Mouse (Mus musculus) lung, postnatal 0 days (tissue): ENCODE results near the gene Zfp78. TPM values are rescaled to one million over a fixed set of nuclear protein-coding genes. Genes with fewer than 3 reads are reported as not detected.

ENCODE experiments used
- ATAC-seq: fragments of 200-750 bp; cut with Nextera tagmentation; 2 replicates; pipeline ENCODE4 v1.8.0; 2017; ENCODE audit warnings: moderate library complexity
- DNase-seq: peaks from one replicate; pipeline ENCODE4 v3.0.0-alpha.2; 2016; ENCODE audit warnings: low spot score
- H3K27ac ChIP-seq: fragments of 300-500 bp; sonication (generic); 2 replicates; pipeline ENCODE4 v1.5.1; 2014; ENCODE audit warnings: antibody characterized with exemption, mild to moderate bottlenecking, low read length, mixed read lengths
- H3K27me3 ChIP-seq: fragments of 300-500 bp; sonication (generic); replicated peaks from 2 replicates; pipeline ENCODE4 v1.6.1; 2014; ENCODE audit warnings: low read length, mixed read lengths; ENCODE audit not compliant: insufficient read depth
- H3K36me3 ChIP-seq: fragments of 300-500 bp; sonication (generic); 2 replicates; pipeline ENCODE4 v1.6.1; 2014; ENCODE audit warnings: low read length, mixed read lengths; ENCODE audit not compliant: insufficient read depth
- H3K4me1 ChIP-seq: fragments of 300-500 bp; sonication (generic); 2 replicates; pipeline ENCODE4 v1.6.1; 2014; ENCODE audit warnings: antibody characterized with exemption, low read depth, low read length, mixed read lengths; ENCODE audit not compliant: insufficient read depth
- H3K4me2 ChIP-seq: fragments of 300-500 bp; sonication (generic); replicated peaks from 2 replicates; pipeline ENCODE4 v1.6.1; 2014; ENCODE audit warnings: low read depth, mild to moderate bottlenecking, low read length, moderate library complexity, mixed read lengths
- H3K4me3 ChIP-seq: fragments of 300-500 bp; sonication (generic); 2 replicates; pipeline ENCODE4 v1.5.1; 2014; ENCODE audit warnings: low read depth, low read length
- H3K9ac ChIP-seq: fragments of 300-500 bp; sonication (generic); replicated peaks from 2 replicates; pipeline ENCODE4 v1.6.1; 2014; ENCODE audit warnings: low read depth, mild to moderate bottlenecking
- H3K9me3 ChIP-seq: fragments of 300-500 bp; sonication (generic); 2 replicates; pipeline ENCODE4 v1.6.1; 2016; ENCODE audit warnings: low read length, mixed read lengths
- CTCF ChIP-seq: IDR thresholded peaks from 2 replicates; pipeline ENCODE4 v1.5.1; 2016; ENCODE audit warnings: antibody characterized with exemption, mild to moderate bottlenecking
- EP300 ChIP-seq: IDR thresholded peaks from 2 replicates; pipeline ENCODE4 v1.6.1; 2016; ENCODE audit warnings: antibody characterized with exemption, mild to moderate bottlenecking, control low read depth
- WGBS: fragments of 180-500 bp; shearing (Covaris S2); extraction: QIAGEN DNeasy Blood & Tissue Kit; methylation state at CpG from one replicate; pipeline ENCODE4 v1.1.7; 2014; 5-methylcytosine and 5-hydroxymethylcytosine counted together
- polyA plus RNA-seq: library from polyadenylated mRNA; unstranded; fragments of >200 nt; fragmentation: Nextera tagmentation; extraction: Ambion mirVana; gene quantifications from 2 replicates; pipeline ENCODE4 v1.2.1, GENCODE M21; 2015

Zfp78 gene
- polyA plus RNA-seq, 1 experiment from 2014 or later, result 1.6 TPM

DNA sequence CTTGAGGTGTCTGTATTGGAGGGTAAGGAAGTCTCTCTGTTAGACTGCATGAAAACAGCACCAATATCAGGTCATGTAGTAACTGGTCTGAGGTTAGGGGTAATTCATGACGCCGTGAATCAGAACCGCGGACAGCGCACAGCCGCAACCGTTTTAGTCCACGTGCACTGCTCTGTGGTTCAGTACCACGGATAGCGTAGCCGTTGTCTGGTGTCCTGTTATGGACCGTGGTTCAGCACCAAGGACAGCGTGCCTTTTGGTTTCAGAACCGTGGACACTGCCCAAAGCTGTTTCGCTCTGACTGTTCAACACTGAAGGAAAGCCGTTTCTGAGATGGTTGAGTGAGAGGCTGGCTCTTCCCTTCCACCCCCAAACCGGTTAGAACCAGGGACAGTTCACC lies 47.0 kb downstream of the Zfp78 start, which contains the start of gene Gm20715:
Gm20715 (plus strand) TSS at position 235 of the 400 bp plus-strand sequence.
- ATAC-seq, result peak; percentile 98
- no peaks in the 10 kb centered on the region for H3K27me3 ChIP-seq
- H3K4me2 ChIP-seq, result no peak within 1 kb of the TSS
- TF ChIP-seq EP300 (no peak), CTCF (peak; percentile 45)
- H3K4me3 ChIP-seq, result no peak within 1 kb of the TSS
- 1% methylated on average over 17 of the region's 17 CpGs for WGBS
- H3K36me3 ChIP-seq, result no peaks in the 10 kb centered on the region
- H3K4me1 ChIP-seq, result no peaks in the 10 kb centered on the region
- H3K9ac ChIP-seq, result no peak within 1 kb of the TSS
- peak; percentile 95 for DNase-seq
- no peaks in the 10 kb centered on the region for H3K9me3 ChIP-seq
- H3K27ac ChIP-seq, result no peak within 1 kb of the TSS

DNA sequence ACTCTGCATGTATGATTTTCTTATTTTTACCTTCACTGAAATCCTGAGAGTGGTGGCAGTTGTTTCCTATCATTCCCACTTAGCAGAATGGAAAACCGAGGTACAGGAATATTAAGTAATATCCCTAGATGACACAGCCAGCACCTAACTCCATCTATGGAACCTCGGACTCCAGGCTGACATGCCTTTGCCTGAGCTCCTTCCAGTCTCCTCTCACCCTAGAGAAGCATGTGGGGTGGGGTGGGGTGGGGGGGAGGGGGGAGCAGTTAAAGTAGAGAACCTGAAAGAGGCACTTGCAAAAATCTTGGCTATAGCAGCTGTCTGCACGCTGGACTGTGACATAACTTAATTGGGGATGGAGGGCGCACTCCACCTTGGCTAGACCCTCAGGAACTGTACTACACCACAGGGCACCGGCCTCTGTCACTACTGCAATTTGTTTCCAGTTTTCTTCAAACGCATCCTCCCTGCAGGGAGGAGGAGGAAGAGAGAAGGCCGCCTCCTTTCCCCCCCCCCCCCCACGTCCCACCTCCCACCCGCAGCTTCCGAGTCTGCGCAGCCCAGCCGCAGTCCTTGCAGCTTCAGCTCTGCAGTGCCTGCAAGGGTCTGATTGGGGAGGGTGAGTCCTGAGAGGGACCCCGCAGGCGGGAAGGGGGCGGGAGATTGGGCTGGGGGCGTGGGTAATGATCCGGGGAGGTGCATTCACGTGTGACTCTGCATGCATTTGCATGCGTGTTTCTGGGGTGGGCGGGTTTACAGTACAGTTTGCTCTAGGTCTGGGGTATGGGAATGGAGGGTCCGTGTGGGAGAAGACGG lies 51.8 kb downstream of the Zfp78 start:
- H3K9me3 ChIP-seq, result no peaks in the 10 kb centered on the region
- no peak overlapping the region for H3K4me3 ChIP-seq
- no peaks in the 10 kb centered on the region for H3K27me3 ChIP-seq
- TF ChIP-seq CTCF (no peak), EP300 (no peak)
- no peak overlapping the region for H3K9ac ChIP-seq
- no peak overlapping the region for H3K4me2 ChIP-seq
- no peak overlapping the region for H3K27ac ChIP-seq
- no peaks in the 10 kb centered on the region for H3K4me1 ChIP-seq
- DNase-seq (no peak), ATAC-seq (no peak)
- WGBS, result 11% methylated on average over 21 of the region's 22 CpGs
- no peaks in the 10 kb centered on the region for H3K36me3 ChIP-seq

DNA sequence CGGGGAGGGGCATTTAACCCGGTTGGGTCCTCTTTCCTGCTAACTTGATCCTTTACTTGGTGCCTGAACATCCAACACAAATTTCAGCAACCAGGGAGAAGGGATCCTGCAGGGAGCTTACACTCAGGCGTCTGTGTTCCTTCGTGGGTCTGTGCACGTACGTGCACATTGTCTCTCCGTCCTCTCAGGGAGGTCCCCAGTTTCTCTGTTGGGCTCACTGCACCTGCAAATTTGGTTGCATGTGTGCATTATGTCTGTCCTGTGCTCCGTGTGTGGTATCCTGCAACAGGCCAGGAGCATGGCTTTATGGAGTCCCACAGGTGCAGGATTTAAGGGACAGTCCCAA lies 52.3 kb downstream of the Zfp78 start:
- H3K9ac ChIP-seq, result no peak overlapping the region
- DNase-seq (no peak), ATAC-seq (no peak)
- no peaks in the 10 kb centered on the region for H3K36me3 ChIP-seq
- H3K4me1 ChIP-seq, result no peaks in the 10 kb centered on the region
- H3K27ac ChIP-seq, result no peak overlapping the region
- WGBS, result 14% methylated on average over 8 of the region's 8 CpGs
- H3K4me3 ChIP-seq, result no peak overlapping the region
- H3K9me3 ChIP-seq, result no peaks in the 10 kb centered on the region
- H3K4me2 ChIP-seq, result no peak overlapping the region
- no peaks in the 10 kb centered on the region for H3K27me3 ChIP-seq
- no peak for TF ChIP-seq CTCF
- TF ChIP-seq EP300, result no peak

DNA sequence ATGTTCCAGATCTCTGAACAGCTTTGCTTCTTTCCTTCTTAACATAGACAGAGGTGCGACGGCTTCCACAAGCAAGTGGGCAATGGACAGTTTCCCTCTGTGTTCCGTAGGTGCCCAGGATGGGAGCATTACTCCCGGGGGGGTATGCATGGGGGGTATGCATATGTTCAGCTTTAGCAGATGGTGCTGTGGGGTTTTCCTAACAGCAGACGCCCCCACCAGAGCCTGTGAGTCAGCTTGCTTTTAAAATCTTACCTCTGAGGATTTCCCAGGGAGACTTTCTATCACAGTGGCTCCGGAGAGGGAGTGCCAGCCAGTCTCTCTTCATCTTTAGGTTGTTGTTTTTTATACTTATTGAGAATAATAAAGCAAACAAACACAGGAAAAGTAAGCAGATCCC lies 56.8 kb downstream of the Zfp78 start:
- Histone ChIP-seq H3K9me3 (no peaks in the 10 kb centered on the region), H3K9ac (no peak overlapping the region), H3K4me3 (no peak overlapping the region), H3K4me1 (no peaks in the 10 kb centered on the region), H3K36me3 (no peaks in the 10 kb centered on the region), H3K27ac (no peak overlapping the region), H3K4me2 (no peak overlapping the region), H3K27me3 (no peaks in the 10 kb centered on the region)
- no peak for ATAC-seq
- TF ChIP-seq CTCF (no peak), EP300 (no peak)
- WGBS, result 79% methylated on average over 6 of the region's 6 CpGs
- DNase-seq, result no peak

DNA sequence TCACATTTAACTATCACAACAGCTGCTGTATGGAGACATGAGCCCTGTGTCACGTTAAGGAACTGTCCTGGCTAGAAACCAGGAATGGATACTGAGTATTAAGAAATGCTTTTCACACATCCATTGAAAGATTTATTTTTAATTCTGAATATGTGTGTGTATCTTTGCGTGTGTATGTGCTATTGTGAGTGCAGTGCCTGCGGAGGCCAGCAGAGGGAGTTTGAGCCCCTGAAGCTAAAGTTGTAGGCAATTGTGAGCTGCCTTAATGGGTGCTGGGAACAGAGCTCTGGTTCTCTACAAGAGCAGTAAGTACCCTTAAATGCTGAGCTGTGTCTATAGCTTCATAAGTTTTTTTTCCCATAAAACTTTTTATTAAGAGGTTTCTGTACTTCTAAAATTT lies 66.3 kb downstream of the Zfp78 start:
- no peak overlapping the region for H3K4me3 ChIP-seq
- 79% methylated on average over 3 of the region's 3 CpGs for WGBS

DNA sequence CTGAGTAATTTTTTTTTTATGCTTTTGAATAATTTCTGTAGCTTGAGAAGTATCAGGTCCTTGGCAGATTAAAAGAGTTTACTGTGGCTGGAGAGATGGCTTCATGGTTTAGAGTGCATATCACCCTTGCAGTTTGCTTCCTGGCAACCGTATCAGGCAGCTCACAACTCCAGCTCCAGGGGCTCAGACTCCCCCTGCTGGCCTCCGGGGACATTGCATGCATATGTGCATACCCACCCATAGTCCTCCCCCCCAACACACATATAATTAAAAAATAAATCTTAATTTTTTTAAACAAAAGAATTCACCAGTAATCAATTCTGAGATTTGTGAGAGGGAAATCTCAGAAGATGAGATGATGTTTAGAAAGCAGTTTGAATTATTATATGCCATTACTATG lies 67.3 kb downstream of the Zfp78 start:
- Histone ChIP-seq H3K4me2 (no peak overlapping the region), H3K4me1 (no peaks in the 10 kb centered on the region), H3K36me3 (no peaks in the 10 kb centered on the region), H3K27ac (no peak overlapping the region), H3K9me3 (no peaks in the 10 kb centered on the region), H3K27me3 (no peaks in the 10 kb centered on the region), H3K4me3 (no peak overlapping the region), H3K9ac (no peak overlapping the region)
- peak; percentile 62 for TF ChIP-seq CTCF
- no peak for TF ChIP-seq EP300
- DNase-seq (peak; percentile 6), ATAC-seq (no peak)
- 40% methylated on average over 2 of the region's 2 CpGs for WGBS

More for the DNA sequence above, 66.3 kb downstream of the Zfp78 start:
- Histone ChIP-seq H3K4me1 (no peaks in the 10 kb centered on the region), H3K27ac (no peak overlapping the region), H3K27me3 (no peaks in the 10 kb centered on the region), H3K4me2 (no peak overlapping the region), H3K9me3 (no peaks in the 10 kb centered on the region), H3K36me3 (no peaks in the 10 kb centered on the region), H3K9ac (no peak overlapping the region)
- DNase-seq, result no peak
- TF ChIP-seq CTCF (0 out of 2 replicates have a peak, but pooled peaks have one; percentile 13), EP300 (no peak)
- ATAC-seq, result no peak

Other genes starting within 250 kb of the Zfp78 start
- 29.5 and 47.4 TPM in 2 replicates for gene Zfp787, start 207.3 kb upstream of the Zfp78 start, polyA plus RNA-seq
- gene Zfp444, start 191.1 kb upstream of the Zfp78 start, polyA plus RNA-seq, result 41.1 and 42.9 TPM in 2 replicates
- not detected in 2 replicates for gene Galp, start 166.2 kb upstream of the Zfp78 start, polyA plus RNA-seq
- gene Zscan5b, start 141.0 kb upstream of the Zfp78 start, polyA plus RNA-seq, result not detected in 2 replicates
- gene Epp13, start 110.6 kb upstream of the Zfp78 start, polyA plus RNA-seq, result not detected in 2 replicates
- 4.7 and 5.5 TPM in 2 replicates for gene Zfp667, start 76.7 kb upstream of the Zfp78 start, polyA plus RNA-seq
- gene Zfp583, start 32.0 kb upstream of the Zfp78 start, polyA plus RNA-seq, result 2.8 and 4.0 TPM in 2 replicates
- 0.18 and 0.21 TPM in 2 replicates for gene Gm3854, start 19.5 kb upstream of the Zfp78 start, polyA plus RNA-seq
- 5.0 and 5.3 TPM in 2 replicates for gene Zfp28, start 20.0 kb downstream of the Zfp78 start, polyA plus RNA-seq
- gene Smim17, start 35.4 kb downstream of the Zfp78 start, polyA plus RNA-seq, result not detected in 2 replicates
- gene Gm20715, start 47.0 kb downstream of the Zfp78 start, polyA plus RNA-seq, result not detected in 2 replicates
- gene Olfr1344, start 75.4 kb downstream of the Zfp78 start, polyA plus RNA-seq, result not detected in 2 replicates
- gene Olfr1336, start 92.9 kb downstream of the Zfp78 start, polyA plus RNA-seq, result not detected in 2 replicates
- not detected in 2 replicates for gene Olfr1346, start 103.8 kb downstream of the Zfp78 start, polyA plus RNA-seq
- gene Olfr5, start 123.7 kb downstream of the Zfp78 start, polyA plus RNA-seq, result not detected in 2 replicates
- gene Olfr1347, start 136.5 kb downstream of the Zfp78 start, polyA plus RNA-seq, result not detected in 2 replicates
- not detected in 2 replicates for gene Olfr1348, start 145.5 kb downstream of the Zfp78 start, polyA plus RNA-seq
- gene Olfr1349, start 159.7 kb downstream of the Zfp78 start, polyA plus RNA-seq, result not detected in 2 replicates
- gene Olfr1350, start 201.6 kb downstream of the Zfp78 start, polyA plus RNA-seq, result not detected in 2 replicates